Mouse (Mus musculus) stomach, embryonic 14.5 days (tissue): ENCODE measurements around the gene Lfng. TPM values are rescaled to one million over a fixed set of nuclear protein-coding genes. Genes with fewer than 3 reads are reported as not detected.

Experiments used
- ATAC-seq: fragments of 200-750 bp; cut with Nextera tagmentation; 2 replicates; pipeline ENCODE4 v1.8.0; 2017; ENCODE audit warnings: low read depth, moderate TSS enrichment; ENCODE audit not compliant: insufficient number of reproducible peaks, insufficient read depth, low FRiP score
- H3K27ac ChIP-seq: fragments of 300-500 bp; sonication (generic); 2 replicates; pipeline ENCODE4 v1.5.1; 2014; ENCODE audit warnings: mild to moderate bottlenecking, low read length, moderate library complexity, mixed read lengths
- H3K27me3 ChIP-seq: fragments of 300-500 bp; sonication (generic); 2 replicates; pipeline ENCODE4 v1.6.1; 2014; ENCODE audit warnings: low read length, control low read depth, mixed read lengths; ENCODE audit not compliant: control insufficient read depth, insufficient read depth
- H3K36me3 ChIP-seq: fragments of 300-500 bp; sonication (generic); 2 replicates; pipeline ENCODE4 v1.6.1; 2014; ENCODE audit warnings: mild to moderate bottlenecking, control low read depth, low read length, moderate library complexity, mixed read lengths; ENCODE audit not compliant: control insufficient read depth, insufficient read depth
- H3K4me1 ChIP-seq: fragments of 300-500 bp; sonication (generic); 2 replicates; pipeline ENCODE4 v1.6.1; 2014; ENCODE audit warnings: low read length, control low read depth, mixed read lengths; ENCODE audit not compliant: control insufficient read depth, insufficient read depth
- H3K4me2 ChIP-seq: fragments of 300-500 bp; sonication (generic); replicated peaks from 2 replicates; pipeline ENCODE4 v1.6.1; 2014; ENCODE audit warnings: low read depth, low read length, control low read depth
- H3K4me3 ChIP-seq: fragments of 300-500 bp; sonication (generic); 2 replicates; pipeline ENCODE4 v1.5.1; 2014; ENCODE audit warnings: low read depth, low read length, control low read depth
- H3K9ac ChIP-seq: fragments of 300-500 bp; sonication (generic); replicated peaks from 2 replicates; pipeline ENCODE4 v1.6.1; 2014; ENCODE audit warnings: low read depth, mild to moderate bottlenecking, control low read depth, low read length, moderate library complexity, mixed read lengths
- H3K9me3 ChIP-seq: fragments of 300-500 bp; sonication (generic); 2 replicates; pipeline ENCODE4 v1.6.1; 2016; ENCODE audit warnings: low read depth, low read length, control low read depth; ENCODE audit not compliant: control insufficient read depth
- WGBS: fragments of 180-500 bp; shearing (Covaris S2); extraction: QIAGEN DNeasy Blood & Tissue Kit; methylation state at CpG from one replicate; pipeline ENCODE4 v1.1.7; 2014; 5-methylcytosine and 5-hydroxymethylcytosine counted together
- polyA plus RNA-seq: library from polyadenylated mRNA; unstranded; fragments of >200 nt; fragmentation: Nextera tagmentation; extraction: Ambion mirVana; gene quantifications from 2 replicates; pipeline ENCODE4 v1.2.1, GENCODE M21; 2014

Lfng gene
- polyA plus RNA-seq, 1 experiment from 2014 or later, result 22.4 TPM

DNA sequence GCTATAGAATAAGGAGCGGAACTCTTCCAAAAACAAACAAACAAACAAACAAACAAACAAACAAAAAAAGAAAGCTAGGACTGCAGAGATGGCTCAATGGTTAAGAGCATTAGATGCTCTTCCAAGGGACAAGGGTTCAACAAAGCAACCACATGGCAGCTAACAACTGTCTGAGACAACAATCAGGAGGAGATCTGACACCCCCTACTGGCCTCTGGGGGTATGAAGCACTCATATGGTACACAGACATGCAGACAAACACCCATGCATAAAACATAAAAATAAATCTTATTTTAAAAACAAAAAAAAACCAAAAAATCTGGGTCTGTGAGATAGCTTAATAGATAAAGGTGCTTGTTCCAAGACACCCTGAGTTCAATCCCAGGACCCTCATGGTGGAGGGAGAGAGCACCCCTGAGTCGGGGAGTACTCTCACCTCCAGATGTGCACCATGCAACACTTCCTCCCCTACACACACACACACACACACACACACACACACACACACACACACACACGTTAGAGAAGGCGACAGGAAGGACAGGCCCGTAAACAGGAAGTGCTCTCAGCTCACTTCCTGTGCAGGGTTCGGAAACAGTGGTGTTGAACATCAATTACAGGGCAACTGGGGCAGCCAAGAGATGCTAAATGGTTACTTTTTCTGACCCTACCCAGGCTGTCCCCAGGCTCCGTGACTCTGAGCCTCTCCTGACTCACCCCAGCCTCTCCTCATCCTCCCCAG, 29.4 kb downstream of the Lfng start:
- Histone ChIP-seq H3K27ac (no peak overlapping the region), H3K36me3 (peaks cover 59% of the 10 kb centered on the region)

DNA sequence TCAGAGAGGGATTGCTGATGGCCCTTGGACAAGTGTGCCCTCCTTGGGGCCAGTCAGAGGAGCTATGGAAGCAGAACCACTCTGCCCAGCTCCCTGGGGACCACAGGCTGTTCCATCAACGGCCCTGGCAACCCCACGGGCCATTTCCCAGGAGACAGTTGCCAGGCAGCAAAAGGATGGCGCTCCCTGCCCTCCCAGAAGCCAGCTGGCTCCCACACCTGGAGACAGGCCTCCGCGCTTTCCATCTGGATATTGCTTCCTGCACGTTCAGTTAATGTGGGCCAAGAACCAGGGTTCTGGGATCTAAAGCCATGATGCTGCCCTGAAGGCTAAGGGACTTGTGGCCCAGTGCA, 29.9 kb downstream of the Lfng start:
- Histone ChIP-seq H3K27me3 (no peaks in the 10 kb centered on the region), H3K9me3 (no peaks in the 10 kb centered on the region), H3K4me1 (peaks cover 9% of the 10 kb centered on the region), H3K27ac (no peak overlapping the region), H3K4me2 (no peak overlapping the region), H3K9ac (no peak overlapping the region), H3K36me3 (peaks cover 54% of the 10 kb centered on the region), H3K4me3 (no peak overlapping the region)
- WGBS, result 85% methylated on average over 6 of the region's 6 CpGs
- ATAC-seq, result no peak

More for the DNA sequence above, 29.4 kb downstream of the Lfng start:
- Histone ChIP-seq H3K27me3 (no peaks in the 10 kb centered on the region), H3K4me2 (no peak overlapping the region), H3K9ac (no peak overlapping the region), H3K9me3 (no peaks in the 10 kb centered on the region), H3K4me1 (peaks cover 6% of the 10 kb centered on the region), H3K4me3 (no peak overlapping the region)
- 83% methylated on average over 7 of the region's 7 CpGs for WGBS
- no peak for ATAC-seq

DNA sequence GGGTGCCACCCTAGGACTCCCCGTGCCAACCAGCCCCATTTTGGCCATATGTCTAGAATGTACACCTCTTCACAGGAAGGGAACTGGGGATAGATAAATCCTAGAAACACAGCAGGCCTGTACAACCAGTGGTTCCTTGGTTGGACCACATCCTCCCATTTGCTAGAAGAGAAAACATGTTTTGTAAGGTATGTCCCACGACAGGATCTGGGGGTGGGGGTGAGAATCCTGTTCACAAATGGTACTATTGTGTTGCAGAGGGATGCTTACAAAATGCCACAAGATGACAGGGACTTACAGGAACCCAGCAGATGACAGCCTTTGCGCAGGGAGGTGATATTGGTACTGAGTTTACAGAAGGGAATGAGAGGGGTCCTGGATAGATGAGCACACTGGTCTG, 30.9 kb downstream of the Lfng start:
- H3K4me3 ChIP-seq, result no peak overlapping the region
- no peaks in the 10 kb centered on the region for H3K27me3 ChIP-seq
- ATAC-seq, result no peak
- H3K9me3 ChIP-seq, result no peaks in the 10 kb centered on the region
- H3K4me1 ChIP-seq, result peaks cover 15% of the 10 kb centered on the region
- H3K36me3 ChIP-seq, result peaks cover 45% of the 10 kb centered on the region
- H3K4me2 ChIP-seq, result no peak overlapping the region
- no peak overlapping the region for H3K27ac ChIP-seq
- no peak overlapping the region for H3K9ac ChIP-seq
- 86% methylated on average over 3 of the region's 3 CpGs for WGBS

DNA sequence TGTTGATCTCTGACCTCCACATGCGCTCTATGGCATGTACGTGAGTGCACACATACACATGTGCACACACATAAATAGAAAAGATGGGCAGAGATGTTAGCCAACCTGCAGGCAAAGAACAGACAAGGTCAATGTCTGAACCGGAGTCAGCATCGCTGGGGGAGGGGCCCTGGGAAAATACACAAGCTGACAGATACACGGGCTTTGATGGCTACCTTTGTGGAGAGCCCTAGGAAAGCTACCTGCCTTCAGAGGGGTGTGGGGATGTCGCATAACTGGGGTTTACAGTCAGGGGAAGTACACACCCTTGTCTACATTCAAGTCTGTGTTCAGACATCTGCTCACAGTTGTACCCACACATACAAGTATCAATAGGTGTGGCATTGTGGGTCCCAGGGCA, 31.4 kb downstream of the Lfng start:
- no peak overlapping the region for H3K4me2 ChIP-seq
- H3K4me1 ChIP-seq, result peaks cover 15% of the 10 kb centered on the region
- no peak overlapping the region for H3K4me3 ChIP-seq
- no peaks in the 10 kb centered on the region for H3K9me3 ChIP-seq
- H3K9ac ChIP-seq, result no peak overlapping the region
- ATAC-seq, result no peak
- no peaks in the 10 kb centered on the region for H3K27me3 ChIP-seq
- H3K36me3 ChIP-seq, result peaks cover 40% of the 10 kb centered on the region
- H3K27ac ChIP-seq, result no peak overlapping the region
- WGBS, result 91% methylated on average over 6 of the region's 6 CpGs

DNA sequence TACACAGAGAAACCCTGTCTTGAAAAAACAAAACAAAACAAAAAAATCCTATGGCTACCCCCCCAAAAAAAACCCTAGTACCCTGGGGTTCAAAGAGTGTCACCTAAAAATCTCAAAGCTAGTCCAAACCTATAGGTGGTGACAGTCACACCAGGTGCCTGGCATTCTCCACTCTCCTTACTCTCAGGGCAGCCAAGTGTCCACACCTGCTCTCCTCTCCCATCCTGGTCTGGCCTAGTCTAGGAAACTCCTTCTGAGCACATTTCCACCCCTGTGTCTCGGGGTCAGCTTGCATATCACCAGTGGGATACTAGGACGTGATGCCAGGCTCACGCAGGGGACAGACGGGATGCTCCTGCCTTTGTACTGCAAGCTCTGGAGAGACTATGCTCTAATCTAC, 32.2 kb downstream of the Lfng start:
- H3K9ac ChIP-seq, result no peak overlapping the region
- H3K4me3 ChIP-seq, result no peak overlapping the region
- H3K9me3 ChIP-seq, result no peaks in the 10 kb centered on the region
- H3K4me2 ChIP-seq, result no peak overlapping the region
- no peaks in the 10 kb centered on the region for H3K27me3 ChIP-seq
- H3K36me3 ChIP-seq, result peaks cover 32% of the 10 kb centered on the region
- H3K27ac ChIP-seq, result no peak overlapping the region
- peaks cover 15% of the 10 kb centered on the region for H3K4me1 ChIP-seq
- no peak for ATAC-seq
- 96% methylated on average over 4 of the region's 4 CpGs for WGBS

DNA sequence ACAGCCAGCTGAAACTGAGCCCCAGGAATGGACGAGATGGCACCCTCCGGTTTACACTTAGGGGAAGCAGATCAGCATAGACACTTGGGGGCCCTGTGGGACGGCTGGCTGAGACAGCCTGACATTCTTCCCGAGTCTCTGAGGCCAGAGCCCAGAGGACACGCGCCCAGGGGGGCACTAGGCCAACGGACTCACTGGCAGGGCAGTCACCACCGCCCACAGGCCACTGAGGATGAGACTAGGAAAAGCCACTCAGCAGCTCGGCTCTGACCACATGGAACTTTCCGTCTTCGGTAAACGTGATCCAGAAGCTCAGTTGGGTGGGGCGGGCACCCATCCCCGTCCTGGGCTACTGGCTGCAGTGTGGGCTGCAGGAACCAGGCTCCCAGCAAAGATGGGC, 32.8 kb downstream of the Lfng start:
- Histone ChIP-seq H3K4me1 (peaks cover 20% of the 10 kb centered on the region), H3K4me2 (no peak overlapping the region), H3K4me3 (no peak overlapping the region), H3K27ac (no peak overlapping the region), H3K9ac (no peak overlapping the region), H3K9me3 (no peaks in the 10 kb centered on the region), H3K27me3 (no peaks in the 10 kb centered on the region), H3K36me3 (peaks cover 32% of the 10 kb centered on the region)
- ATAC-seq, result no peak
- 83% methylated on average over 14 of the region's 14 CpGs for WGBS

DNA sequence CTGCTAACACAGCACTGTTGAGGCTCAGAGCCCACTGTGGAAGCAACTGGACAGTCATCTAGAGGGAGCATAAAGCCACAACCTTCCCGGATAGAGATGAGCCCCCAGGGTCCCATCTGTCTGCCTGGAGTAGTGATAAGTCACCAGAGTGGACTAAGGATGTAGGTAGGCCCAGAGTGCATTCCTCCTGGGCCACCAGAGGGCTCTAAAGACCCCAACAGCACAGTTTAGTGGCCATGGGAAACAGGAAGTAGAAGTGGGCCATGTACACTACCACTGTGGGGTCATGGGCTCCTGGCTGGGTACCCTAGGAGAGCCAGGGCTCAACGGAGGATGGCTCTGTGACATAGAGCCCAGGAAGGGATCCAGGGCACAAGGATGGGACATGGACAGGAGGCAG, 33.7 kb downstream of the Lfng start:
- ATAC-seq, result no peak
- Histone ChIP-seq H3K4me2 (no peak overlapping the region), H3K27me3 (no peaks in the 10 kb centered on the region), H3K9me3 (no peaks in the 10 kb centered on the region), H3K27ac (no peak overlapping the region; the same call in 1 of the 2 replicates), H3K4me3 (no peak overlapping the region), H3K4me1 (peaks cover 26% of the 10 kb centered on the region), H3K9ac (no peak overlapping the region), H3K36me3 (peaks cover 29% of the 10 kb centered on the region; the same call in 1 of the 2 replicates)
- WGBS, result 81% methylated on average over 2 of the region's 2 CpGs

DNA sequence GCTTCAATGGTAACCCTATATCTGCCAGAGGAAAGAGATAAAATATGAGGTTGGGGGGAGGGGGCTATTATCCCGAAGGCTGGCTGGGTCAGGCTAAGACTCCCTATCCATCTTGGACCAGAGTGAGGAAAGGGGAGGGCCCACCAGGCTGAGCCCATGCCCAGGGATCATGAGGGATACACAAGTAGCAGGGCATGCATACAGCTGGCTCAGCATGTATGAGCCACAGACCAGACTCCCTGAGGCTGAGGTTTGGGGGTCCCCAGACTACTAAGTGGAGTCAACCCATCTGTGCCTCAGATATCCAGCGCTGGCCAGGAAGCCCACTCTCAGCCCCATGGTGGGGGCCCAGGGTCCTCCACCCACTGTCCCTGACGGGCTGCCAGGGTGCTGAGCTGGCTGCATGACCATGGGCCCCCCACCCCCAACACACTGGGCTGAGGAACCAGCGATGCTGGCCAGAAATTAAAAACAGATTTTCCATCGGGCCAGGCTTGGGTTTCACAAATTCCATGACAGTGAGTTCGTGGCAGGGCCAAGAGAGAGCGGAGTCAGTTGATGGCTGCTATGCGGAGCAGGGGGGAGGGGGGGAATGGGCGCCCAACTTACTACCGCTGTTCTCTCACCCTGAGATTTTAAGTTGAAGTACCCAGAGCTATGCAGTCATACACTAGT, 34.3 kb downstream of the Lfng start:
- peak overlapping the region; percentile 58; the same call in 1 of the 2 replicates for H3K27ac ChIP-seq
- no peak overlapping the region for H3K4me2 ChIP-seq
- peaks cover 30% of the 10 kb centered on the region for H3K4me1 ChIP-seq
- peak; percentile 30; the same call in 1 of the 2 replicates for ATAC-seq
- WGBS, result 45% methylated on average over 10 of the region's 10 CpGs
- H3K9ac ChIP-seq, result no peak overlapping the region
- no peak overlapping the region for H3K4me3 ChIP-seq
- H3K9me3 ChIP-seq, result no peaks in the 10 kb centered on the region
- H3K36me3 ChIP-seq, result peaks cover 28% of the 10 kb centered on the region; the same call in 1 of the 2 replicates
- H3K27me3 ChIP-seq, result no peaks in the 10 kb centered on the region
